Mouse (Mus musculus) hindbrain, postnatal 0 days (tissue): ENCODE results near the gene Scml4. TPM values are rescaled to one million over a fixed set of nuclear protein-coding genes. Genes with fewer than 3 reads are reported as not detected.

Experiments
- ATAC-seq: fragments of 200-750 bp; cut with Nextera tagmentation; 2 replicates; pipeline ENCODE4 v1.8.0; 2017; ENCODE audit warnings: mild to moderate bottlenecking, moderate TSS enrichment, moderate library complexity
- DNase-seq: peaks from one replicate; pipeline ENCODE4 v3.0.0-alpha.2; 2015; ENCODE audit warnings: low spot score
- H3K27ac ChIP-seq: fragments of 300-500 bp; sonication (generic); 2 replicates; pipeline ENCODE4 v1.5.1; 2014; ENCODE audit warnings: mild to moderate bottlenecking
- H3K27me3 ChIP-seq: fragments of 300-500 bp; sonication (generic); 2 replicates; pipeline ENCODE4 v1.6.1; 2014; ENCODE audit warnings: low read length, mixed read lengths; ENCODE audit not compliant: insufficient read depth
- H3K36me3 ChIP-seq: fragments of 300-500 bp; sonication (generic); 2 replicates; pipeline ENCODE4 v1.6.1; 2014; ENCODE audit warnings: low read length, mixed read lengths; ENCODE audit not compliant: insufficient read depth
- H3K4me1 ChIP-seq: fragments of 300-500 bp; sonication (generic); 2 replicates; pipeline ENCODE4 v1.6.1; 2014; ENCODE audit warnings: antibody characterized with exemption, low read length, mixed read lengths; ENCODE audit not compliant: insufficient read depth
- H3K4me2 ChIP-seq: fragments of 300-500 bp; sonication (generic); 2 replicates; pipeline ENCODE4 v1.6.1; 2014; ENCODE audit warnings: low read depth, mild to moderate bottlenecking, low read length, moderate library complexity, mixed read lengths
- H3K4me3 ChIP-seq: fragments of 300-500 bp; sonication (generic); 2 replicates; pipeline ENCODE4 v1.5.1; 2014; ENCODE audit warnings: low read length
- H3K9ac ChIP-seq: fragments of 300-500 bp; sonication (generic); replicated peaks from 2 replicates; pipeline ENCODE4 v1.6.1; 2014; ENCODE audit warnings: mild to moderate bottlenecking, low read length, moderate library complexity, mixed read lengths
- H3K9me3 ChIP-seq: fragments of 300-500 bp; sonication (generic); 2 replicates; pipeline ENCODE4 v1.6.1; 2016; ENCODE audit warnings: low read length, mixed read lengths
- CTCF ChIP-seq: IDR thresholded peaks from 2 replicates; pipeline ENCODE4 v1.5.1; 2016; ENCODE audit warnings: antibody characterized with exemption, control low read depth, low read depth
- WGBS: fragments of 180-500 bp; shearing (Covaris S2); extraction: QIAGEN DNeasy Blood & Tissue Kit; methylation state at CpG from one replicate; pipeline ENCODE4 v1.1.7; 2014; 5-methylcytosine and 5-hydroxymethylcytosine counted together
- polyA plus RNA-seq: library from polyadenylated mRNA; unstranded; fragments of >200 nt; fragmentation: Nextera tagmentation; extraction: Ambion mirVana; gene quantifications from 2 replicates; pipeline ENCODE4 v1.2.1, GENCODE M21; 2015
- total RNA-seq: library from RNA; depleted of rRNA; stranded (reverse); fragments of >200 nt; gene quantifications from 2 replicates; pipeline ENCODE4 v1.2.3, GENCODE M21; 2014

The Scml4 gene
- total and polyA plus RNA-seq, 2 experiments from 2014 or later: 7.0 to 16.4 TPM

GRCm38 (mm10) chr10:42908562-42908961 is 48.4 kb downstream of the Scml4 start:
- no peaks in the 10 kb centered on the region for H3K4me1 ChIP-seq
- H3K9me3 ChIP-seq: no peaks in the 10 kb centered on the region
- no peaks in the 10 kb centered on the region for H3K36me3 ChIP-seq
- WGBS: 71% methylated on average over 1 of the region's 1 CpGs
- H3K4me2 ChIP-seq: no peak overlapping the region
- H3K27ac ChIP-seq: no peak overlapping the region
- H3K4me3 ChIP-seq: no peak overlapping the region
- ATAC-seq: no peak
- DNase-seq: no peak
- TF ChIP-seq CTCF: no peak
- H3K9ac ChIP-seq: no peak overlapping the region
- no peaks in the 10 kb centered on the region for H3K27me3 ChIP-seq

GRCm38 (mm10) chr10:42910567-42910966 is 50.4 kb downstream of the Scml4 start:
- no peaks in the 10 kb centered on the region for H3K9me3 ChIP-seq
- ATAC-seq (no peak), DNase-seq (no peak)
- H3K9ac ChIP-seq: no peak overlapping the region
- no peak overlapping the region for H3K4me3 ChIP-seq
- H3K4me2 ChIP-seq: no peak overlapping the region
- no peaks in the 10 kb centered on the region for H3K4me1 ChIP-seq
- TF ChIP-seq CTCF: no peak
- no peaks in the 10 kb centered on the region for H3K27me3 ChIP-seq
- WGBS: 52% methylated on average over 4 of the region's 4 CpGs
- H3K27ac ChIP-seq: no peak overlapping the region
- H3K36me3 ChIP-seq: no peaks in the 10 kb centered on the region

- WGBS: 79% methylated on average over 10 of the region's 10 CpGs
- no peaks in the 10 kb centered on the region for H3K27me3 ChIP-seq
- no peak overlapping the region for H3K9ac ChIP-seq
- H3K36me3 ChIP-seq: no peaks in the 10 kb centered on the region
- no peak overlapping the region for H3K27ac ChIP-seq
- no peak for TF ChIP-seq CTCF
- no peak for DNase-seq
- H3K4me2 ChIP-seq: no peak overlapping the region
- ATAC-seq: no peak
- H3K9me3 ChIP-seq: no peaks in the 10 kb centered on the region
- no peak overlapping the region for H3K4me3 ChIP-seq
- H3K4me1 ChIP-seq: no peaks in the 10 kb centered on the region
These were observed 51.9 kb downstream of the Scml4 start for GRCm38 (mm10) chr10:42912056-42912455.

DNA sequence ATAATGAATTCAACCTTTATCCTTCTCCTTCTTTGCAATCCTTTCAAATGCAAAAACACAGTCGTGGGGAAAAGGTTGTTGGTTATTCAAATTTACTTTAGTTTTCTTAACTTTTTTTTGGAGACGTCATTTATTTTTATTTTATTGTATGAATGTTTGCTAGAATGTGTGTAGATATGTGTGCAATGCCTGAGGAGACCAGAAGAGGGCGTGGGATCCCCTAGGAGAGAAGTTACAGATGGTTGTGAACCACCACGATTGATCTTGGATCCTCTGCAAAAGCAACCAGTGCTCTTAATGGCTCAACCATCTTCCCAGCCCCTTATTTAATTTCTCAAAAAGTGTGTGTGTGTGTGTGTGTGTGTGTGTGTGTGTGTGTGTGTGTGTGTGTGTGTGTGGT is 53.0 kb downstream of the Scml4 start:
- Histone ChIP-seq H3K36me3 (no peaks in the 10 kb centered on the region), H3K4me1 (no peaks in the 10 kb centered on the region), H3K4me2 (no peak overlapping the region), H3K27ac (no peak overlapping the region), H3K9ac (no peak overlapping the region), H3K27me3 (no peaks in the 10 kb centered on the region), H3K4me3 (no peak overlapping the region), H3K9me3 (no peaks in the 10 kb centered on the region)
- DNase-seq: no peak
- ATAC-seq: no peak
- WGBS: 46% methylated on average over 4 of the region's 4 CpGs
- peak; percentile 18; the same call in 1 of the 2 replicates for TF ChIP-seq CTCF

- Histone ChIP-seq H3K9ac (no peak overlapping the region), H3K9me3 (no peaks in the 10 kb centered on the region)
- 40% methylated on average over 6 of the region's 6 CpGs for WGBS
These were observed 54.0 kb downstream of the Scml4 start for GRCm38 (mm10) chr10:42914146-42914545.

DNA sequence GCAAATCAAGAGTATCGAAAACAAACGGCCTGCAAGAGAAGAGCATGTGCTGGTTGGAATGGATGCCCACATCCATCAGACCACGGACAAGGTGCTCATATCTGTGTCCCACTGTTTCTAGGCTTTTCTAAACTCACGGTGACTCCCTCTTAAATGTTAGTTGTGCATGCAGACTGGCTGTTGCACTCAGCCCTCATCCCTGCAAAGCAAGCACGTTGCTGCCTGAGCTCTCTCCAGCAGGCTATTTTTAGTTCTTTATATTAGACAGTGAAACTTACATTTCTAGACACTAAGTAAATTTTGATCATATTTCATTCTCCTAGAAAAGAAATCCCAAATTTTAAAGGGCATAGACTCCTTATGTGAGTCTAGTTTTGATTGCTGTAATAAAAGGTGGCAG is 57.2 kb downstream of the Scml4 start:
- Histone ChIP-seq H3K4me2 (no peak overlapping the region), H3K27me3 (no peaks in the 10 kb centered on the region), H3K27ac (no peak overlapping the region; the same call in 1 of the 2 replicates), H3K4me1 (no peaks in the 10 kb centered on the region), H3K9ac (no peak overlapping the region), H3K36me3 (no peaks in the 10 kb centered on the region), H3K9me3 (no peaks in the 10 kb centered on the region), H3K4me3 (no peak overlapping the region)
- no peak for TF ChIP-seq CTCF
- ATAC-seq (no peak), DNase-seq (peak; percentile 14)
- 71% methylated on average over 5 of the region's 5 CpGs for WGBS

More at GRCm38 (mm10) chr10:42914146-42914545, 54.0 kb downstream of the Scml4 start:
- H3K4me2 ChIP-seq: no peak overlapping the region
- H3K27ac ChIP-seq: no peak overlapping the region
- no peak for TF ChIP-seq CTCF
- no peaks in the 10 kb centered on the region for H3K36me3 ChIP-seq
- no peak overlapping the region for H3K4me3 ChIP-seq
- DNase-seq (no peak), ATAC-seq (no peak)
- no peaks in the 10 kb centered on the region for H3K4me1 ChIP-seq
- no peaks in the 10 kb centered on the region for H3K27me3 ChIP-seq

- H3K27ac ChIP-seq: no peak overlapping the region
- H3K4me3 ChIP-seq: no peak overlapping the region
- no peaks in the 10 kb centered on the region for H3K27me3 ChIP-seq
- DNase-seq (no peak), ATAC-seq (no peak)
- 95% methylated on average over 12 of the region's 12 CpGs for WGBS
- TF ChIP-seq CTCF: no peak
- no peak overlapping the region for H3K4me2 ChIP-seq
- H3K36me3 ChIP-seq: no peaks in the 10 kb centered on the region
- H3K4me1 ChIP-seq: no peaks in the 10 kb centered on the region
- H3K9me3 ChIP-seq: no peaks in the 10 kb centered on the region
- H3K9ac ChIP-seq: no peak overlapping the region
These were observed 59.6 kb downstream of the Scml4 start for GRCm38 (mm10) chr10:42919786-42920185.
